Mouse (Mus musculus) forebrain, postnatal 0 days (tissue): Measurements from ENCODE around the gene Maz. TPM values are rescaled to one million over a fixed set of nuclear protein-coding genes. Genes with fewer than 3 reads are reported as not detected.

ENCODE experiments used
- ATAC-seq: fragments of 200-750 bp; cut with Nextera tagmentation; 2 replicates; pipeline ENCODE4 v1.8.0; 2017; ENCODE audit warnings: mild to moderate bottlenecking, moderate library complexity
- DNase-seq: peaks from one replicate; pipeline ENCODE4 v3.0.0-alpha.2; 2015
- H3K27ac ChIP-seq: fragments of 300-500 bp; sonication (generic); 2 replicates; pipeline ENCODE4 v1.5.1; 2014; ENCODE audit warnings: low read depth, mild to moderate bottlenecking, antibody characterized with exemption, low read length, moderate library complexity, mixed read lengths
- H3K27me3 ChIP-seq: fragments of 300-500 bp; sonication (generic); 2 replicates; pipeline ENCODE4 v1.6.1; 2014; ENCODE audit warnings: mild to moderate bottlenecking, low read length, mixed read lengths; ENCODE audit not compliant: insufficient read depth
- H3K36me3 ChIP-seq: fragments of 300-500 bp; sonication (generic); 2 replicates; pipeline ENCODE4 v1.6.1; 2014; ENCODE audit warnings: mild to moderate bottlenecking, moderate library complexity; ENCODE audit not compliant: insufficient read depth
- H3K4me1 ChIP-seq: fragments of 300-500 bp; sonication (generic); 2 replicates; pipeline ENCODE4 v1.6.1; 2014; ENCODE audit warnings: antibody characterized with exemption; ENCODE audit not compliant: insufficient read depth
- H3K4me2 ChIP-seq: fragments of 300-500 bp; sonication (generic); 2 replicates; pipeline ENCODE4 v1.6.1; 2014; ENCODE audit warnings: low read depth, mild to moderate bottlenecking, moderate library complexity
- H3K4me3 ChIP-seq: fragments of 300-500 bp; sonication (generic); 2 replicates; pipeline ENCODE4 v1.5.1; 2014; ENCODE audit warnings: low read depth, low read length, mixed read lengths
- H3K9ac ChIP-seq: fragments of 300-500 bp; sonication (generic); 2 replicates; pipeline ENCODE4 v1.6.1; 2014; ENCODE audit warnings: mild to moderate bottlenecking
- H3K9me3 ChIP-seq: fragments of 300-500 bp; sonication (generic); 2 replicates; pipeline ENCODE4 v1.6.1; 2016; ENCODE audit warnings: low read length
- CTCF ChIP-seq: sonication (generic); IDR thresholded peaks from 2 replicates; pipeline ENCODE4 v1.5.1; 2016; ENCODE audit warnings: antibody characterized with exemption, control low read depth, low read depth
- WGBS: fragments of 180-500 bp; shearing (Covaris S2); extraction: QIAGEN DNeasy Blood & Tissue Kit; methylation state at CpG from one replicate; pipeline ENCODE4 v1.1.7; 2014; 5-methylcytosine and 5-hydroxymethylcytosine counted together
- polyA plus RNA-seq: library from polyadenylated mRNA; unstranded; fragments of >200 nt; fragmentation: Nextera tagmentation; extraction: Ambion mirVana; gene quantifications from 2 replicates; pipeline ENCODE4 v1.2.1, GENCODE M21; 2015
- total RNA-seq: library from RNA; depleted of rRNA; stranded (reverse); fragments of >200 nt; gene quantifications from 2 replicates; pipeline ENCODE4 v1.2.3, GENCODE M21; 2014

Gene Maz
- total and polyA plus RNA-seq, 2 experiments from 2014 or later, result 73.9 to 200 TPM

- peaks cover 21% of the 10 kb centered on the region; the same call in 1 of the 2 replicates for H3K36me3 ChIP-seq
- 96% methylated on average over 12 of the region's 12 CpGs for WGBS
- DNase-seq (no peak), ATAC-seq (no peak)
- H3K27me3 ChIP-seq, result no peaks in the 10 kb centered on the region
- no peak overlapping the region for H3K27ac ChIP-seq
- no peaks in the 10 kb centered on the region for H3K9me3 ChIP-seq
- H3K4me2 ChIP-seq, result no peak overlapping the region
- H3K9ac ChIP-seq, result no peak overlapping the region
- TF ChIP-seq CTCF, result no peak
- H3K4me1 ChIP-seq, result peaks cover 28% of the 10 kb centered on the region
- H3K4me3 ChIP-seq, result no peak overlapping the region
These were observed 11.8 kb downstream of the Maz start for GRCm38 (mm10) chr7:127014993-127015392.

- no peaks in the 10 kb centered on the region for H3K27me3 ChIP-seq
- no peak within 1 kb of the TSS for H3K4me3 ChIP-seq
- DNase-seq, result no peak
- peaks cover 21% of the 10 kb centered on the region for H3K4me1 ChIP-seq
- peak within 1 kb of the TSS; percentile 25; the same call in 1 of the 2 replicates for H3K9ac ChIP-seq
- peaks cover 21% of the 10 kb centered on the region; the same call in 1 of the 2 replicates for H3K36me3 ChIP-seq
- no peak within 1 kb of the TSS for H3K4me2 ChIP-seq
- 81% methylated on average over 11 of the region's 11 CpGs for WGBS
- no peak within 1 kb of the TSS for H3K27ac ChIP-seq
- no peak for ATAC-seq
- H3K9me3 ChIP-seq, result no peaks in the 10 kb centered on the region
- no peak for TF ChIP-seq CTCF
These were observed 12.5 kb downstream of the Maz start, which contains the start of gene Mvp for GRCm38 (mm10) chr7:127014320-127014719. TSS of gene Mvp (minus strand) at chr7:127014621.

GRCm38 (mm10) chr7:127013385-127013784 lies 13.5 kb downstream of the Maz start:
- Histone ChIP-seq H3K4me3 (no peak overlapping the region), H3K4me1 (peaks cover 17% of the 10 kb centered on the region), H3K9ac (no peak overlapping the region), H3K36me3 (peaks cover 21% of the 10 kb centered on the region; the same call in 1 of the 2 replicates), H3K27ac (no peak overlapping the region), H3K4me2 (no peak overlapping the region), H3K27me3 (no peaks in the 10 kb centered on the region), H3K9me3 (no peaks in the 10 kb centered on the region)
- no peak for TF ChIP-seq CTCF
- no peak for ATAC-seq
- WGBS, result 93% methylated on average over 6 of the region's 6 CpGs
- DNase-seq, result no peak

GRCm38 (mm10) chr7:127012845-127013244 lies 14.0 kb downstream of the Maz start:
- WGBS, result 97% methylated on average over 10 of the region's 10 CpGs
- ATAC-seq (no peak), DNase-seq (no peak)
- peaks cover 12% of the 10 kb centered on the region for H3K4me1 ChIP-seq
- no peaks in the 10 kb centered on the region for H3K9me3 ChIP-seq
- no peak overlapping the region for H3K4me2 ChIP-seq
- no peak overlapping the region for H3K4me3 ChIP-seq
- no peak for TF ChIP-seq CTCF
- peaks cover 21% of the 10 kb centered on the region; the same call in 1 of the 2 replicates for H3K36me3 ChIP-seq
- no peak overlapping the region for H3K27ac ChIP-seq
- H3K27me3 ChIP-seq, result no peaks in the 10 kb centered on the region
- no peak overlapping the region for H3K9ac ChIP-seq

- no peak for TF ChIP-seq CTCF
- no peaks in the 10 kb centered on the region for H3K27me3 ChIP-seq
- DNase-seq, result no peak
- H3K27ac ChIP-seq, result no peak overlapping the region
- H3K4me3 ChIP-seq, result no peak overlapping the region
- no peak overlapping the region for H3K4me2 ChIP-seq
- no peak for ATAC-seq
- no peak overlapping the region for H3K9ac ChIP-seq
- peaks cover 10% of the 10 kb centered on the region for H3K4me1 ChIP-seq
- peaks cover 21% of the 10 kb centered on the region; the same call in 1 of the 2 replicates for H3K36me3 ChIP-seq
- H3K9me3 ChIP-seq, result no peaks in the 10 kb centered on the region
- WGBS, result 89% methylated on average over 6 of the region's 6 CpGs
These were observed 14.5 kb downstream of the Maz start for GRCm38 (mm10) chr7:127012374-127012773.

- ATAC-seq, result no peak
- peaks cover 21% of the 10 kb centered on the region; the same call in 1 of the 2 replicates for H3K36me3 ChIP-seq
- no peak overlapping the region for H3K9ac ChIP-seq
- DNase-seq, result no peak
- no peak overlapping the region for H3K27ac ChIP-seq
- H3K4me1 ChIP-seq, result peaks cover 10% of the 10 kb centered on the region
- no peaks in the 10 kb centered on the region for H3K27me3 ChIP-seq
- WGBS, result 69% methylated on average over 2 of the region's 2 CpGs
- no peak for TF ChIP-seq CTCF
- H3K4me2 ChIP-seq, result no peak overlapping the region
- H3K9me3 ChIP-seq, result no peaks in the 10 kb centered on the region
- no peak overlapping the region for H3K4me3 ChIP-seq
These were observed 15.1 kb downstream of the Maz start for GRCm38 (mm10) chr7:127011717-127012116.

- no peak for ATAC-seq
- no peak for TF ChIP-seq CTCF
- H3K27ac ChIP-seq, result no peak overlapping the region
- H3K27me3 ChIP-seq, result no peaks in the 10 kb centered on the region
- no peak overlapping the region for H3K4me2 ChIP-seq
- no peak for DNase-seq
- 94% methylated on average over 2 of the region's 2 CpGs for WGBS
- H3K4me1 ChIP-seq, result peaks cover 9% of the 10 kb centered on the region
- H3K36me3 ChIP-seq, result peaks cover 21% of the 10 kb centered on the region; the same call in 1 of the 2 replicates
- H3K9ac ChIP-seq, result no peak overlapping the region
- H3K4me3 ChIP-seq, result no peak overlapping the region
- no peaks in the 10 kb centered on the region for H3K9me3 ChIP-seq
These were observed 15.8 kb downstream of the Maz start for GRCm38 (mm10) chr7:127011051-127011450.
